Mouse (Mus musculus) small intestine, adult 2 months (tissue): ENCODE data around the gene Uqcr11.

ENCODE experiments used
- CTCF ChIP-seq: fragments of 200-500 bp; IDR thresholded peaks from 2 replicates; pipeline ENCODE4 v1.5.1; 2012; ENCODE audit warnings: low read depth, mild to moderate bottlenecking, control low read depth, inconsistent platforms, low read length, moderate library complexity, mixed read lengths; ENCODE audit not compliant: insufficient replicate concordance, insufficient read length; ENCODE audit errors: extremely low read depth
- POLR2A ChIP-seq: fragments of 200-500 bp; IDR thresholded peaks from 2 replicates; pipeline ENCODE4 v1.6.1; 2012; ENCODE audit warnings: low read depth, mild to moderate bottlenecking, control low read depth, inconsistent platforms, low read length, moderate library complexity

GRCm38 (mm10) chr10:80450599-80450998 lies 44.0 kb upstream of the Uqcr11 start:
- TF ChIP-seq POLR2A: no peak
- no peak for TF ChIP-seq CTCF
